9 mouse cellular contexts compared by ENCODE assay signal in genomic region chr9:69092119-69093013, GRCm38 (mm10).
DNase-seq lines count a peak whose midpoint lies in the region; ATAC-seq and TF ChIP-seq lines count a peak whose summit lies in the region.
"Had no signal": no experiment of that assay in that cellular context is flagged by ENCODE, and none has a peak within 500 bp of the region (broad histone marks: within the 10 kb centered on the region; RNA-seq: fewer than 3 reads in every experiment).

No protein-coding gene starts in this region.

- peak; percentile 19; the same call in 1 of the 2 replicates for TF ChIP-seq CTCF in hindbrain, postnatal 0 days (IDR thresholded peaks at IDR 0.05; ENCODE audit: low read depth)
- no peak for TF ChIP-seq CTCF in midbrain, postnatal 0 days (IDR thresholded peaks at IDR 0.05)

- H3K27me3 ChIP-seq in hindbrain, postnatal 0 days (ENCODE audit: insufficient read depth, low read length) = no peaks in the 10 kb centered on the region
- no peaks in the 10 kb centered on the region for H3K27me3 ChIP-seq in midbrain, postnatal 0 days (ENCODE audit: insufficient read depth, low read length)
- H3K27me3 ChIP-seq: embryonic facial prominence, embryonic 13.5 days had no signal

- H3K36me3 ChIP-seq in hindbrain, postnatal 0 days (ENCODE audit: insufficient read depth, low read length) = no peaks in the 10 kb centered on the region
- H3K36me3 ChIP-seq in midbrain, postnatal 0 days (ENCODE audit: insufficient read depth, low read length) = no peaks in the 10 kb centered on the region
- H3K36me3 ChIP-seq: embryonic facial prominence, embryonic 13.5 days; neural tube, embryonic 12.5 days had no signal

- H3K27ac ChIP-seq in brown adipose tissue, adult 24 weeks (replicated peaks; ENCODE audit: low read depth, low read length) = peak overlapping the region; percentile 78
- peak overlapping the region; percentile 41; the same call in 1 of the 2 replicates for H3K27ac ChIP-seq in hindbrain, postnatal 0 days
- no peak overlapping the region for H3K27ac ChIP-seq in midbrain, postnatal 0 days (ENCODE audit: low read depth, low read length)
- H3K27ac ChIP-seq: embryonic facial prominence, embryonic 13.5 days; neural tube, embryonic 12.5 days had no signal

- H3K4me3 ChIP-seq in brown adipose tissue, adult 24 weeks (ENCODE audit: insufficient read depth, low read depth, low read length) = peak overlapping the region; percentile 28
- no peak overlapping the region for H3K4me3 ChIP-seq in hindbrain, postnatal 0 days (ENCODE audit: low read length)
- no peak overlapping the region for H3K4me3 ChIP-seq in midbrain, postnatal 0 days (ENCODE audit: low read depth, low read length)
- H3K4me3 ChIP-seq: embryonic facial prominence, embryonic 13.5 days; neural tube, embryonic 12.5 days had no signal

- no peaks in the 10 kb centered on the region for H3K9me3 ChIP-seq in hindbrain, postnatal 0 days (ENCODE audit: low read length)
- no peaks in the 10 kb centered on the region for H3K9me3 ChIP-seq in midbrain, postnatal 0 days (ENCODE audit: low read length)
- H3K9me3 ChIP-seq: embryonic facial prominence, embryonic 13.5 days; neural tube, embryonic 12.5 days had no signal

- peaks cover 6% of the 10 kb centered on the region for H3K4me1 ChIP-seq in brown adipose tissue, adult 24 weeks (ENCODE audit: control insufficient read depth, insufficient read depth, insufficient read length, low read length)
- H3K4me1 ChIP-seq in hindbrain, postnatal 0 days (ENCODE audit: insufficient read depth, low read length) = peaks cover 16% of the 10 kb centered on the region; the same call in 1 of the 2 replicates
- H3K4me1 ChIP-seq in midbrain, postnatal 0 days (ENCODE audit: insufficient read depth, low read length) = no peaks in the 10 kb centered on the region
- H3K4me1 ChIP-seq: neural tube, embryonic 12.5 days had no signal

- peak; percentile 95 for DNase-seq in gastrocnemius, adult 18-20 months (ENCODE audit: low spot score)
- DNase-seq in hindbrain, postnatal 0 days (ENCODE audit: low spot score) = peak; percentile 66
- peak; percentile 27 to 75 for DNase-seq in left cerebral cortex, postnatal 10 days (ENCODE audit: extremely low spot score in 1 of 2, low spot score in 2 of 2)
- DNase-seq in midbrain, postnatal 0 days (ENCODE audit: low spot score) = peak; percentile 60
- DNase-seq in urinary bladder, adult 18-20 months (ENCODE audit: low spot score in 2 of 2) = peak; percentile 38 to 85

- peak; percentile 46 for ATAC-seq in activated CD4-positive, CD25-positive, alpha-beta regulatory T cell, adult 4 months
- ATAC-seq in hindbrain, postnatal 0 days = peak; percentile 45; the same call in 1 of the 2 replicates
- ATAC-seq in midbrain, postnatal 0 days (ENCODE audit: low FRiP score) = no peak

- 56% methylated on average over 15 of the region's 15 CpGs for WGBS in hindbrain, postnatal 0 days
- 59% methylated on average over 15 of the region's 15 CpGs for WGBS in midbrain, postnatal 0 days

- no peak overlapping the region for H3K9ac ChIP-seq in hindbrain, postnatal 0 days (replicated peaks; ENCODE audit: low read length)
- no peak overlapping the region for H3K9ac ChIP-seq in midbrain, postnatal 0 days (replicated peaks; ENCODE audit: low read length, poor library complexity, severe bottlenecking)
- H3K9ac ChIP-seq: embryonic facial prominence, embryonic 13.5 days; neural tube, embryonic 12.5 days had no signal

- intact Hi-C loops in left cerebral cortex, postnatal 10 days (cut with DNase I) = no loop called here

- H3K4me2 ChIP-seq in hindbrain, postnatal 0 days (ENCODE audit: low read depth, low read length) = no peak overlapping the region
- no peak overlapping the region for H3K4me2 ChIP-seq in midbrain, postnatal 0 days (ENCODE audit: low read depth, low read length, poor library complexity, severe bottlenecking)
- H3K4me2 ChIP-seq: embryonic facial prominence, embryonic 13.5 days; neural tube, embryonic 12.5 days had no signal
